Mouse (Mus musculus) heart, postnatal 36 days (tissue): ENCODE results near the gene Slc25a18. TPM values are rescaled to one million over a fixed set of nuclear protein-coding genes. Genes with fewer than 3 reads are reported as not detected.
"Not testable (repeated sequence)": the region's sequence is repeated elsewhere in the genome, so short reads cannot be mapped to it uniquely, and the experiment has no call there.

ENCODE experiments used
- DNase-seq, 2 experiments: peaks; one replicate each; pipeline ENCODE4 v3.0.0; 2021 to 2022
- intact Hi-C: fragments of 180-260 bp; cut with DNase I; formaldehyde crosslinking; loops from one replicate; pipeline ENCODE4 v1.15.1; 2025
- total RNA-seq, 2 experiments: library from RNA; stranded (reverse); gene quantifications; 2 replicates each; pipeline ENCODE4 v1.2.3; 2021

The Slc25a18 gene
- total RNA-seq, 2 experiments from 2014 or later: 0.25 TPM; not detected in 1

DNA sequence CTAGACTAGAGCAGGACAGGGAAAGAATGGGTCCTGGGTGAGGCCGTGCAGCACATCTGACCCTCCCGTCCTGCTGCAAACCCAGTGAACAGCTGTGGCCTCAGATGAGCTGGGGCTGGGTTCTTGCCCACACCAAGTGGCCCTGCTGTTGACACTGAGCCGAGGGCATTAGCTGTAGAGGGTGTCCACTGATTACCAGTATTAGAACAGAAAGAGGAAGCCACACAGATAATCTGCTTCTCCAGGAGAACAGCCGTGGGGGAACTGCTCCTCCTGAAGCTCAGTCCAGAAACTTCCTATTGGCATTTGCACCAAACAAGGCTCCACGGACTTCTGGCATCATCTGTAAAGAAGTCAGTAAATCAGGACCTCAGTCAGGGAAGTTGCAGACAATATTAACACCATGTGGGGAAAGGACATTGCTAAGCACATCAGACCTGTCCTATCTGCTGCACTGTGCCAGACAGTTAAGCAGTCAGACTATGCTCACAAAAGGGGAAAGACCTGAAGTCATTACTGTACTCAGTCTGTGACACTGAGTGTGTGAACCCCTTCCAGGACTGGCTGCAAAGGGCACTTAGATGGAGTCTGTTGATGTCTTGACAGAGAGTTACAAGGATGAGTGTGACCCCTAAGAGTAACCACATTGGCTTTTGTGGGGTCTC, 22.2 kb downstream of the Slc25a18 start:
- DNase-seq: no peak
- intact Hi-C loops: no loop called here

GRCm38 (mm10) chr6:120796111-120796510, 22.7 kb downstream of the Slc25a18 start:
- intact Hi-C loops: no loop called here
- DNase-seq: no peak

DNA sequence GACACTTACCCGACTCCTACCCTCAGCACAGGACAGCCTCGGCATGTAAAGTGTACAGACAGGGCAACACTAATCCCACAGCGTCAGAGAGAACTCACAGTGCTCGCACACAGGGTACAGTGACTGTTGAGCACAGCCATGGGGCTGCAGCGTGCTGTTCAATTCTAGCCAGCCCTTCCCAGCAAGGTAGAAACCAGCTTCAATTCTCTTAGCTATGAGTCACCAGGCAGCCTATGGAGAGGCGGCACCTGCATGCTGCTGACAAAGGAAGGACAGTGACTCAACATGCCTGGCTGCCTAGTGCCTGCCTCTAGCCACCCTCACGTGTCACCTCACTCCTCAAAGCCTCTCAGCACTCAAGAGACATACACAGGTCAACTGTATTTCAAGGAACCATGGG, 24.6 kb downstream of the Slc25a18 start:
- intact Hi-C loops: no loop called here
- no peak for DNase-seq

DNA sequence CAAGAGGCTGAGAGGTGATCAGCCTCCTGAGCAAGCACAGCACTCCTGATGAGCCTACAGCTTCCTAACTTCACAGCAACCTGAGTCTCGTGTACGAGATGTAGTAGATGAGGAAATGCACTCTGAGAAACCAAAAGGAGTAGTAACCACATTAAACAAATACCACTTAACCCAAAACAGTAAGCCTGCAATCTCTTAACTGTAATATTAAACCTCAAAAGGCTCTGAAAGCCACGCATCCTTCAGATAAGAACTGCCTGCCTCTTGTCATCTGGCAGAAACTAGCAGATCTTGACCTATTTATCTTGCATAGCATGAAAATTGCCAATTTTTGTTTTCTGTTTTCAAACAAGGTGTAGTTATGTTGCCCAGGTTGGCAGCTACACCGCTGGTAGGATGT, 25.5 kb downstream of the Slc25a18 start:
- DNase-seq: no peak
- intact Hi-C loops: no loop called here

GRCm38 (mm10) chr6:120799581-120800041, 26.2 kb downstream of the Slc25a18 start:
- DNase-seq: no peak
- intact Hi-C loops: no loop called here

DNA sequence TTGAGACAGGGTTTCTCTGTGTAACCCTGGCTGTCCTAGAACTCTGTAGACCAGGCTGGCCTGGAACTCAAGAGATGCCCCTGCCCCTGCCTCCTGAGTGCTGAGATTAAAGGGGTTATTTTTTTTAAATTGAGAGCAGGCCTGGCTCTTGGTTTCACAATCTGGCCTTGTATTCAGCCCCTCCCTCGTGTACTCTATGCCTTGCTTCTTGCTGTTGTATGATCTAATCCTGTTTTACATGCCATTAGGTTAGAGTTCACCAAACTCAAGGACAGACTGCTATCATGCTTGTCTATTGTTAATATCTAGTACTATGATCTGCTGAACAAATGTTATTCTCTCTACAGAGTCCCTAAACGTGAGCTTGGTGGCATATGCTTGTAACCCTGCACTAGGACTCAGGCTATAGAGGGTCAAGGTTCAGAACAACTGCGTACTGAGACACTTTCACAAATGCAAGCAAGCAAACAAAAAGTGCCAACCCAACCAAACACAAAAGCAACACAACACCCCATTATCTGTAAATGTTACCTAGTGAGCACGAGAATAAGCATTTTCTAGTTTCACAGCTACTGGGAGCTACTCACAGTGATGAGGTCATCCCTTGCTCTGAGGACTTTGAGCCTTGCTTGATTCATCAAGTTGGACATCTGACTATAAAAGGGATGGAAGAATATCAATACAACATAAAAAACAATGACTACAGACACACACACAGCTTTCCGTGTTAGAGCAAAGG, 33.8 kb downstream of the Slc25a18 start:
- intact Hi-C loops: no loop called here
- DNase-seq: no peak

GRCm38 (mm10) chr6:120807738-120808081, 34.3 kb downstream of the Slc25a18 start:
- DNase-seq: no peak
- intact Hi-C loops: no loop called here

GRCm38 (mm10) chr6:120811999-120812398, 38.6 kb downstream of the Slc25a18 start:
- intact Hi-C loops, DNase-seq: not testable (repeated sequence)

- DNase-seq: no peak
- intact Hi-C loops: no loop called here
Observed at GRCm38 (mm10) chr6:120819294-120819693, 45.9 kb downstream of the Slc25a18 start.

DNA sequence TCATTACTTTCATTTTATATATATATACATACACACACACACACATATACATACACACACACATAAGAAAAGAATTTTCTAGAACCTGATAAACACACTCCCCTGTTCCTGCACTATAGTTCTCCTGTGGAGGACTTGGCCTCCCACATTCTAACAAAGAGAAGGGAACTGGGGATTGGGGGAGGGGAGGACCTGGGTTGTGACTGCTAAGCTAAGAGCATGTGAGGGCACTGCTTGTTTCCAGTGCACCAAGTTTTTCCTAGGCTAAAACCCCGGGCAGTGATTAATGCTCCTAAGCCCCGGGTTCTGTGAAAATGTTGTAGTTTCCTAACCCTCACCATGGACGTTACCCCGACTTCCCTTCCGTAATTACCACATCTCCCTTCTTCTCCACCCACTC, 46.8 kb downstream of the Slc25a18 start:
- no peak for DNase-seq
- intact Hi-C loops: loop anchor here (10.0 kb wide), 1 partner anchor 785 kb away; the partner anchor contains the start of gene Wnk1

- intact Hi-C loops: loop anchor here (10.0 kb wide), 1 partner anchor 786 kb away; the partner anchor contains the start of gene Wnk1
- no peak for DNase-seq
Observed at GRCm38 (mm10) chr6:120820941-120821340, 47.6 kb downstream of the Slc25a18 start.

DNA sequence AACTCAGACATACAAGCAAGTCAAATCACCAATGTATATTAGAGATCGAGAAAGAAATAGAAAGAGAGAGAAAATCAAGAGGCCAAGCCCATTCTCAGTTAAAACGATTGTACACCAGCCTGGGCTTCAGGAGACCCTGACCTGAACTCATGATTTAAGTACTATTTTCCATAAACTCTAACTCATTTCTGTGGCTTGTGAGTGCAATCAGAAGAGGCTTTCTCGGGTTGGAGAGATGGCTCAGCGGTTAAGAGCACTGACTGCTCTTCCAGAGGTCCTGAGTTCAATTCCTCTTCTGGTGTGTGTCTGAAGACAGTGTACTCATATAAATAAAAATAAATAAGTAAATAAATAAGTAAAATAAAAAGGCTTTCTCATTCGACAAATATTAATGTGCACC, 48.3 kb downstream of the Slc25a18 start:
- no peak for DNase-seq
- intact Hi-C loops: loop anchor here (10.0 kb wide), 1 partner anchor 787 kb away; the partner anchor contains the start of gene Wnk1

GRCm38 (mm10) chr6:120822307-120822928, 49.0 kb downstream of the Slc25a18 start, which contains the start of gene Atp6v1e1:
Atp6v1e1 (minus strand) TSS chr6:120822793.
- intact Hi-C loops: loop anchor here (10.0 kb wide), 1 partner anchor 788 kb away; the partner anchor contains the start of gene Wnk1
- peak; percentile 88 to 89 for DNase-seq

DNA sequence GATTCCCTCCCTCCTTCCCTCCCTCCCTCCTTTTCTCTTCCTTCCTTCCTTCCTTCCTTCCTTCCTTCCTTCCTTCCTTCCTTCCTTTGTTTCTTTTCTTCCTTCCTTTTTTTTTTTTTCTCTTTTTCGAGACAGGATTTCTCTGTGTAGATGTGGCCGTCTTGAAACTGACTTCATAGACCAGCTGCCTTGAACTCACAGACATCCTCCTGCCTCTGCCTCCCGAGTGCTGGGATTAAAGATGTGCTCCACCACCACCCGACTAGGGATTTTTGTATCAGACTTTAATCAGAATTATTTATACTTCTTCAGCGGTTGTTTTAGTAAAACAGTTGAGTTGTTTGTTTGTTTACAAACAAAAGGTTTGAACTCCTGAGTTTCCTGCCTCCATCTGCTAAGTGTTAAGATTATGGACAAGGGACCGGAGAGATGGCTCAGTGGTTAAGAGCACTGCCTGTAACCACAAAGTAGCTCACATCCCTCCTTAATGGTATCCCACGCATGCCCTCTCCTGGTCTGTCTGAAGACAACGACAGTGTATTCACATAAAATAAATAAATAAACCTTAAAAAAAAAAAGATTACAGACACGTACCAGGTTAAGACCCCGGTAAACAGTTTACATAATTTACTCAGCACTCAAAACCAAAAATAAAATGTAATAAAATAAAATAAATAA, 49.7 kb downstream of the Slc25a18 start:
- DNase-seq: peak; percentile 13 to 18
- intact Hi-C loops: loop anchor here (10.0 kb wide), 1 partner anchor 788 kb away; the partner anchor contains the start of gene Wnk1

GRCm38 (mm10) chr6:120830056-120830455, 56.7 kb downstream of the Slc25a18 start:
- no peak for DNase-seq
- intact Hi-C loops: no loop called here

GRCm38 (mm10) chr6:120830866-120831608, 57.7 kb downstream of the Slc25a18 start:
- intact Hi-C loops: no loop called here
- DNase-seq: no peak

DNA sequence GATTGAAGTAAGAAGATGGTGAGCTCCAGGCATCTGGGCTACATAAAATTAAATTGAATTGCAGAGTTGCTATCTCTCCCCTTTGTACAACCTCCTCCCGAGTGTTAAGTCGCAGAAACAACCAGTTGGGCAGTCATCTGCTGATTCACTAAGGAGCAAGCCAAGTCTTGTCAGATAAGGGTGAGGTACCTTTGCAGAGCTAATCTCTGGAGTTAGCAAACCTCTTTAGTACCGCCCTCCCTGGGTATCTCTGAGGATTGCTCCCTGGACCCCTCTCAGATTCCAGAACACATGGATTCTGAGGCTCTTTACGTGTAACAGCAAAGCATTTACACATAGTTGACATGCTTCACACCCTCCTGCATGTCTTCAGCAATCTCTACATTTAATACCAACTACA, 58.7 kb downstream of the Slc25a18 start:
- intact Hi-C loops: no loop called here
- no peak for DNase-seq

DNA sequence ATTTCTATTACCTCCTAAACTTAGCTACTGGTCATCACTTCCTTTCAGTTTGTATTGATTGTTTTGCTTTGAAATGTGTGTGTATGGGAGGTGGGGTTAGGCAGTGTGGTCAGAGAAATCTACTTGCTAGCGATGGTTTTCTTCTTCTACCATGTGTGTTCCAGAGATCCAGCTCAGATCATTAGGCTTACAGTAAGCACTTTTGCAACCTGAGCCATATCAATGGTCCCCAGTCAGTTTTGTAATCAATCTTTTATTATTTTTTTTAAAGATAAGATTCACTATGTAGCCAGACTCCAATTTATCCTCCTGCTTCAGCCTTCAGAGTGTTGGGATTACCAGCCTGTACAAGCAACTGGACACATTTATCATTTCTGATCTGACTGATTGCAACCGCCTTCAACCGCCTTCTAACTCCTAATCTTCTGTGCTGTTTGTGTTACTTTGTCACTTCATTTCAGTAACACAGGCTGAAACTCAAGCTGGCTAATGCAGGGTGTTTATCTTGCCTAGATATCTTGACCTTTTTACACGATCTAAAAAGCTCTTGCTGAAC, 61.5 kb downstream of the Slc25a18 start:
- intact Hi-C loops: no loop called here
- no peak for DNase-seq

- peak; percentile 100 for DNase-seq
- intact Hi-C loops: no loop called here
Observed at GRCm38 (mm10) chr6:120835474-120836374, 62.3 kb downstream of the Slc25a18 start, which contains the start of gene Bcl2l13. Bcl2l13 (plus strand) TSS chr6:120836212.
